Mouse (Mus musculus) midbrain, embryonic 15.5 days (tissue): ENCODE data around the gene Chtop. TPM values are rescaled to one million over a fixed set of nuclear protein-coding genes. Genes with fewer than 3 reads are reported as not detected.

Experiments
- ATAC-seq: fragments of 200-750 bp; cut with Nextera tagmentation; replicated peaks from 2 replicates; pipeline ENCODE4 v1.8.0; 2017; ENCODE audit warnings: moderate TSS enrichment
- H3K27ac ChIP-seq: fragments of 300-500 bp; sonication (generic); 2 replicates; pipeline ENCODE4 v1.5.1; 2015; ENCODE audit warnings: mild to moderate bottlenecking, inconsistent platforms
- H3K27me3 ChIP-seq: fragments of 300-500 bp; sonication (generic); replicated peaks from 2 replicates; pipeline ENCODE4 v1.6.1; 2015; ENCODE audit warnings: inconsistent platforms
- H3K36me3 ChIP-seq: fragments of 300-500 bp; sonication (generic); replicated peaks from 2 replicates; pipeline ENCODE4 v1.6.1; 2015; ENCODE audit warnings: inconsistent platforms
- H3K4me1 ChIP-seq: fragments of 300-500 bp; sonication (generic); 2 replicates; pipeline ENCODE4 v1.6.1; 2015; ENCODE audit warnings: inconsistent platforms
- H3K4me2 ChIP-seq: fragments of 300-500 bp; sonication (generic); 2 replicates; pipeline ENCODE4 v1.6.1; 2015; ENCODE audit warnings: inconsistent platforms, mild to moderate bottlenecking, moderate library complexity
- H3K4me3 ChIP-seq: fragments of 300-500 bp; sonication (generic); 2 replicates; pipeline ENCODE4 v1.5.1; 2015; ENCODE audit warnings: mild to moderate bottlenecking, inconsistent platforms
- H3K9ac ChIP-seq: fragments of 300-500 bp; sonication (generic); 2 replicates; pipeline ENCODE4 v1.6.1; 2015; ENCODE audit warnings: mild to moderate bottlenecking, inconsistent platforms
- H3K9me3 ChIP-seq: fragments of 300-500 bp; sonication (generic); 2 replicates; pipeline ENCODE4 v1.6.1; 2016; ENCODE audit warnings: inconsistent platforms
- WGBS: fragments of 180-500 bp; shearing (Covaris S2); methylation state at CpG from one replicate; pipeline ENCODE4 v1.1.7; 2015; ENCODE audit warnings: mixed read lengths; 5-methylcytosine and 5-hydroxymethylcytosine counted together
- polyA plus RNA-seq: library from polyadenylated mRNA; unstranded; fragments of >200 nt; fragmentation: Nextera tagmentation; extraction: Ambion mirVana; gene quantifications from 2 replicates; pipeline ENCODE4 v1.2.1, GENCODE M21; 2015

Gene Chtop
- polyA plus RNA-seq, 1 experiment from 2014 or later = 184 TPM

- Histone ChIP-seq H3K27me3 (no peaks in the 10 kb centered on the region), H3K4me3 (no peak overlapping the region), H3K4me2 (no peak overlapping the region), H3K9ac (no peak overlapping the region), H3K27ac (no peak overlapping the region), H3K36me3 (no peaks in the 10 kb centered on the region), H3K4me1 (peaks cover 8% of the 10 kb centered on the region), H3K9me3 (no peaks in the 10 kb centered on the region)
- WGBS = 33% methylated on average over 3 of the region's 3 CpGs
- ATAC-seq = no peak
Observed at GRCm38 (mm10) chr3:90472213-90472612, 37.1 kb downstream of the Chtop start.

- H3K9ac ChIP-seq = no peak overlapping the region
- no peaks in the 10 kb centered on the region for H3K9me3 ChIP-seq
- no peaks in the 10 kb centered on the region for H3K36me3 ChIP-seq
- no peak for ATAC-seq
- 93% methylated on average over 10 of the region's 10 CpGs for WGBS
- peaks cover 15% of the 10 kb centered on the region for H3K4me1 ChIP-seq
- H3K27ac ChIP-seq = no peak overlapping the region
- peaks cover 36% of the 10 kb centered on the region for H3K27me3 ChIP-seq
- H3K4me2 ChIP-seq = no peak overlapping the region
- H3K4me3 ChIP-seq = no peak overlapping the region
Observed at GRCm38 (mm10) chr3:90467618-90468300, 41.5 kb downstream of the Chtop start.

GRCm38 (mm10) chr3:90466311-90466766 is 43.0 kb downstream of the Chtop start:
- peak; percentile 50 for ATAC-seq
- peaks cover 41% of the 10 kb centered on the region for H3K27me3 ChIP-seq

GRCm38 (mm10) chr3:90465686-90466310 is 43.5 kb downstream of the Chtop start, which contains the start of gene Npr1:
Gene Npr1, minus strand, starts transcription at chr3:90465866.
- under 1% methylated on average over 44 of the region's 49 CpGs for WGBS
- Histone ChIP-seq H3K27me3 (peaks cover 41% of the 10 kb centered on the region), H3K4me2 (peak within 1 kb of the TSS; percentile 96)

More at GRCm38 (mm10) chr3:90466311-90466766, 43.0 kb downstream of the Chtop start:
- Histone ChIP-seq H3K36me3 (no peaks in the 10 kb centered on the region), H3K4me1 (peaks cover 15% of the 10 kb centered on the region), H3K4me3 (peak overlapping the region; percentile 51), H3K9me3 (no peaks in the 10 kb centered on the region), H3K9ac (peak overlapping the region; percentile 33), H3K4me2 (peak overlapping the region; percentile 96), H3K27ac (no peak overlapping the region)
- WGBS = under 1% methylated on average over 15 of the region's 15 CpGs

GRCm38 (mm10) chr3:90465081-90465685 is 44.1 kb downstream of the Chtop start:
- Histone ChIP-seq H3K36me3 (no peaks in the 10 kb centered on the region), H3K9ac (peak overlapping the region; percentile 33), H3K4me2 (peak overlapping the region; percentile 96), H3K4me3 (peak overlapping the region; percentile 51), H3K9me3 (no peaks in the 10 kb centered on the region), H3K4me1 (peaks cover 15% of the 10 kb centered on the region), H3K27me3 (peaks cover 41% of the 10 kb centered on the region), H3K27ac (no peak overlapping the region)
- WGBS = under 1% methylated on average over 75 of the region's 75 CpGs
- ATAC-seq = peak; percentile 44

More at GRCm38 (mm10) chr3:90465686-90466310, 43.5 kb downstream of the Chtop start, which contains the start of gene Npr1:
- Histone ChIP-seq H3K9me3 (no peaks in the 10 kb centered on the region), H3K4me1 (peaks cover 15% of the 10 kb centered on the region), H3K36me3 (no peaks in the 10 kb centered on the region), H3K9ac (peak within 1 kb of the TSS; percentile 33), H3K27ac (no peak within 1 kb of the TSS), H3K4me3 (peak within 1 kb of the TSS; percentile 51)
- peak; percentile 53 for ATAC-seq

- H3K36me3 ChIP-seq = no peaks in the 10 kb centered on the region
- peaks cover 15% of the 10 kb centered on the region for H3K4me1 ChIP-seq
- ATAC-seq = peak; percentile 49
- H3K27ac ChIP-seq = no peak overlapping the region
- WGBS = 12% methylated on average over 37 of the region's 37 CpGs
- H3K4me3 ChIP-seq = peak overlapping the region; percentile 51
- H3K9ac ChIP-seq = peak overlapping the region; percentile 33; the same call in 1 of the 2 replicates
- H3K27me3 ChIP-seq = peaks cover 41% of the 10 kb centered on the region
- H3K9me3 ChIP-seq = no peaks in the 10 kb centered on the region
- H3K4me2 ChIP-seq = peak overlapping the region; percentile 96
Observed at GRCm38 (mm10) chr3:90464552-90465080, 44.7 kb downstream of the Chtop start.

GRCm38 (mm10) chr3:90462579-90462978 is 46.7 kb downstream of the Chtop start:
- H3K4me2 ChIP-seq = no peak overlapping the region
- no peak for ATAC-seq
- H3K4me3 ChIP-seq = no peak overlapping the region
- no peak overlapping the region for H3K27ac ChIP-seq
- H3K36me3 ChIP-seq = no peaks in the 10 kb centered on the region
- H3K9ac ChIP-seq = no peak overlapping the region
- H3K4me1 ChIP-seq = peaks cover 15% of the 10 kb centered on the region
- 24% methylated on average over 7 of the region's 7 CpGs for WGBS
- peaks cover 41% of the 10 kb centered on the region for H3K27me3 ChIP-seq
- H3K9me3 ChIP-seq = no peaks in the 10 kb centered on the region

DNA sequence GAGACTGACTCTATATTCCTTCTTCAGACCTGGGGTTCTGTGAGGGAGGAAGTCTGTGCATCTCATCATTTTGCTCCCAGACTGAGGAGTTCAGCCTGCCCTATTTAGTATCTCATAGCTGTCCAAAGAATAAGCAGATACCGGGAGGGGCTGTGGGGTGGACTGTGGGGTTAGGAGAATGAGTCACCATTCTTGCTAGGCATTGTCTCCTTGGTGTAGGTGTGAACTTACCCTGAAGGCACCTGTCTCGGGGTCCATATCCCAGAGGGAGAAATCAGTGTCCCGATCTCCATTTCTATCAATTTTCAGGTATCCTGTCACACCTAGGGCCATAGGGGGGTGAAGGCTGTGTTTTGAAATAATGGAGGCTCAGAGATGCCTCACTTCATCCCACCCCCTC is 47.4 kb downstream of the Chtop start:
- Histone ChIP-seq H3K4me1 (peaks cover 15% of the 10 kb centered on the region), H3K27ac (no peak overlapping the region), H3K4me2 (no peak overlapping the region), H3K27me3 (peaks cover 41% of the 10 kb centered on the region), H3K4me3 (no peak overlapping the region), H3K36me3 (no peaks in the 10 kb centered on the region), H3K9me3 (no peaks in the 10 kb centered on the region), H3K9ac (no peak overlapping the region)
- no peak for ATAC-seq
- 96% methylated on average over 3 of the region's 3 CpGs for WGBS

- no peak for ATAC-seq
- WGBS = 75% methylated on average over 5 of the region's 5 CpGs
- Histone ChIP-seq H3K9me3 (no peaks in the 10 kb centered on the region), H3K27ac (no peak overlapping the region), H3K36me3 (no peaks in the 10 kb centered on the region), H3K9ac (no peak overlapping the region), H3K4me2 (no peak overlapping the region), H3K4me3 (no peak overlapping the region), H3K27me3 (peaks cover 30% of the 10 kb centered on the region), H3K4me1 (peaks cover 5% of the 10 kb centered on the region)
Observed at GRCm38 (mm10) chr3:90460315-90460714, 49.0 kb downstream of the Chtop start.

DNA sequence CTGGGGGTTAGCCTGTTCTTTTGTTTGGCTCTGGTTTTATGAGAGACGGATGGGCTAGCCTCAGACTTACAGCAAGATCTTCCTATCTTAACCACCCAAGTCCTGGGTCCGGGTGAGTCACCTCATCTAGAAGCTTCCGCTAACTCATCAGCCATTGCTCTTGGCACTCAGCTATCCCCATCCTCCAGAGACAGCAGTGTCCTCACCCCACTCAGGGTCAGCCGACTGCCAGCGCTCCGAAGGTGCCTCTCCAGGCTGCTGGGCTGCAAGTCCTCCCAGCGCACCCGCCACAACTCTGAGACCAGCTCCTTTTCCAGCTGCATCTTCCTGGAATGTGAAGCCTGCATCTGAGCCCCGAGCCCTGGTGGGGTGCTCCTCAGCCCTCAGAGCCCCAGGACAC is 49.6 kb downstream of the Chtop start:
- WGBS = 81% methylated on average over 9 of the region's 9 CpGs
- Histone ChIP-seq H3K4me2 (no peak overlapping the region), H3K9me3 (no peaks in the 10 kb centered on the region), H3K4me1 (no peaks in the 10 kb centered on the region), H3K9ac (no peak overlapping the region), H3K27me3 (peaks cover 24% of the 10 kb centered on the region), H3K27ac (no peak overlapping the region), H3K36me3 (no peaks in the 10 kb centered on the region), H3K4me3 (no peak overlapping the region)
- no peak for ATAC-seq

- WGBS = 85% methylated on average over 14 of the region's 14 CpGs
- Histone ChIP-seq H3K9me3 (no peaks in the 10 kb centered on the region), H3K9ac (no peak overlapping the region), H3K27me3 (no peaks in the 10 kb centered on the region), H3K4me3 (no peak overlapping the region), H3K4me1 (no peaks in the 10 kb centered on the region), H3K27ac (no peak overlapping the region), H3K36me3 (no peaks in the 10 kb centered on the region), H3K4me2 (no peak overlapping the region)
- no peak for ATAC-seq
Observed at GRCm38 (mm10) chr3:90454931-90455330, 54.4 kb downstream of the Chtop start.

DNA sequence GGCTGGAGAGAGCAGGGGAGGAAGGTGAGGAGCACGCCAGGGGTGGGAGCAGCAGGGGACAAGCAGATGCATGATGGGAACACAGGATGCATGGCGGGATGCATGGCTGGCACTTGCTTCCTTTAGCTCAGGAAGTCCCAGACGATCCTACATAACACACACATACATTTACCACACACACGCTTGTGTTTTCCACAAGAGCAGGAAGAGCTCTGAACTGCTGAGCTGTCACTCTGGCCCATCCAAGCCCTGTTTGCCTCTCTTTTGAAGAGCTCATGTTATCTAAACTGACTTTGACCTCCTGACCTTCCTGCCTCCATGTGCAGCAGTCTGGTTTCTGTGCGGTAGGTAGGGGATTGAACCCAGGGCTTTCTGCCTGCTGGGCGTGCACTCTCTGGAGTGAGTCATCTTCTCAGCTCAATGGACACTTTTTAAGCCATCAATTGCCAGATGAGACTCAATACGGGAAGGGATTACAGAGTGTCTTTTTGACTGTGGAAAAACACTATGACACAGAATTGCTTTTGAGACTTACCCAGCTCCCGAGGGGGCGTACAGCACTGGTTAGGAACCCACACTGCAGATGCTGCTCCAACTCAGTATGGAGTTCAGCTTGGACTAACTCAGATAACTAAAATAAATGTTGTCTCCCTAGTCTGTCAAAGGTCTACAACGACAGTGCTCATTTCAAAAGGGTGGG is 57.8 kb downstream of the Chtop start:
- no peak for ATAC-seq
- Histone ChIP-seq H3K4me1 (peaks cover 5% of the 10 kb centered on the region), H3K36me3 (no peaks in the 10 kb centered on the region), H3K9ac (no peak overlapping the region), H3K4me3 (no peak overlapping the region), H3K9me3 (no peaks in the 10 kb centered on the region), H3K27me3 (no peaks in the 10 kb centered on the region), H3K27ac (no peak overlapping the region), H3K4me2 (no peak overlapping the region)
- 46% methylated on average over 10 of the region's 10 CpGs for WGBS
